ENCODE assay signal across 8 mouse cellular contexts in the genomic region with DNA sequence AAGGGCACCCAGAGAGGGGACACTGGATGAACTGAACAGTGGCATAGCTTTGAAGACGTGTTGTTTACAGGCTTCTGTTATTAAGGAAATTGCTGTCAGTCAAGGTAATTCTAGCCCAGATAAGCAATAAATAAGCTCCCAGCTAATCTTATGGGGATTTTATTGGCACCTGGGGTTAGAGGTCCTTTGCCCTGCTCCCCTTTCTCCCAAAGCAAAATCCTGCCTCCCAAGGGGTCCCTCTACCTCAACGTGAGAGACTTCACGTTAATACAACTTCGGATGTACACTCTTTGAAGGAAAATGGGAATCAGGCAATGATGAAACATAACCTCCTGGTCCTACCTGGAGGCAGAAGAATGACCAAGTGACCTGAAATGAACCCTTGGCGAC. TPM values are rescaled to one million over a fixed set of nuclear protein-coding genes. Genes with fewer than 3 reads are reported as not detected.
DNase-seq lines count a peak whose midpoint lies in the region; ATAC-seq and TF ChIP-seq lines count a peak whose summit lies in the region.

No protein-coding gene starts in this region.

- peak overlapping the region; percentile 85 for H3K27ac ChIP-seq in embryonic facial prominence, embryonic 15.5 days (replicated peaks)
- H3K27ac ChIP-seq in intestine, postnatal 0 days (ENCODE audit: low read depth, low read length), result peak overlapping the region; percentile 92
- peak overlapping the region; percentile 68 for H3K27ac ChIP-seq in neural tube, embryonic 15.5 days (replicated peaks)

- WGBS in lung, adult 2 months, result 28% methylated on average over 5 of the region's 5 CpGs
- WGBS in embryonic facial prominence, embryonic 15.5 days, result 24% methylated on average over 5 of the region's 5 CpGs
- WGBS in intestine, postnatal 0 days, result 19% methylated on average over 5 of the region's 5 CpGs
- WGBS in neural tube, embryonic 15.5 days, result 9% methylated on average over 5 of the region's 5 CpGs

- peak overlapping the region; percentile 95 for H3K4me2 ChIP-seq in embryonic facial prominence, embryonic 15.5 days (replicated peaks)
- H3K4me2 ChIP-seq in intestine, postnatal 0 days (replicated peaks; ENCODE audit: low read depth), result peak overlapping the region; percentile 84
- H3K4me2 ChIP-seq in neural tube, embryonic 15.5 days, result peak overlapping the region; percentile 98

- TF ChIP-seq CTCF in lung, adult 2 months (IDR thresholded peaks at IDR 0.05; ENCODE audit: insufficient read depth, low read length), result no peak
- no peak for TF ChIP-seq CTCF in intestine, postnatal 0 days (IDR thresholded peaks at IDR 0.05; ENCODE audit: low read depth)

- no peaks in the 10 kb centered on the region for H3K27me3 ChIP-seq in embryonic facial prominence, embryonic 15.5 days
- H3K27me3 ChIP-seq in intestine, postnatal 0 days (replicated peaks; ENCODE audit: control insufficient read depth, insufficient read depth, low read length), result no peaks in the 10 kb centered on the region
- peaks cover 11% of the 10 kb centered on the region; the same call in 1 of the 2 replicates for H3K27me3 ChIP-seq in neural tube, embryonic 15.5 days (replicated peaks)

- no peaks in the 10 kb centered on the region for H3K36me3 ChIP-seq in embryonic facial prominence, embryonic 15.5 days
- no peaks in the 10 kb centered on the region for H3K36me3 ChIP-seq in intestine, postnatal 0 days (ENCODE audit: control insufficient read depth, insufficient read depth)
- H3K36me3 ChIP-seq in neural tube, embryonic 15.5 days, result no peaks in the 10 kb centered on the region

- H3K9me3 ChIP-seq in embryonic facial prominence, embryonic 15.5 days (replicated peaks), result no peaks in the 10 kb centered on the region
- no peaks in the 10 kb centered on the region for H3K9me3 ChIP-seq in intestine, postnatal 0 days (ENCODE audit: control insufficient read depth)
- H3K9me3 ChIP-seq in neural tube, embryonic 15.5 days (replicated peaks), result no peaks in the 10 kb centered on the region

- peaks cover 16% of the 10 kb centered on the region for H3K4me1 ChIP-seq in lung, adult 2 months (ENCODE audit: control insufficient read depth, insufficient read depth, low read length)
- peaks cover 46% of the 10 kb centered on the region for H3K4me1 ChIP-seq in embryonic facial prominence, embryonic 15.5 days
- H3K4me1 ChIP-seq in intestine, postnatal 0 days (replicated peaks; ENCODE audit: control insufficient read depth, insufficient read depth, low read length), result peaks cover 3% of the 10 kb centered on the region; the same call in 1 of the 2 replicates
- H3K4me1 ChIP-seq in neural tube, embryonic 15.5 days, result peaks cover 48% of the 10 kb centered on the region

- no peak overlapping the region for H3K9ac ChIP-seq in embryonic facial prominence, embryonic 15.5 days
- peak overlapping the region; percentile 81; the same call in 1 of the 2 replicates for H3K9ac ChIP-seq in intestine, postnatal 0 days (ENCODE audit: low read depth, low read length)
- peak overlapping the region; percentile 53; the same call in 1 of the 2 replicates for H3K9ac ChIP-seq in neural tube, embryonic 15.5 days (replicated peaks)

- peak overlapping the region; percentile 89 for H3K4me3 ChIP-seq in lung, adult 2 months (replicated peaks; ENCODE audit: extremely low read depth, low read depth, low read length)
- peak overlapping the region; percentile 65 for H3K4me3 ChIP-seq in embryonic facial prominence, embryonic 15.5 days (replicated peaks)
- peak overlapping the region; percentile 79 for H3K4me3 ChIP-seq in intestine, postnatal 0 days (ENCODE audit: low read depth, low read length)
- peak overlapping the region; percentile 45 for H3K4me3 ChIP-seq in neural tube, embryonic 15.5 days (replicated peaks)

- DNase-seq in lung, adult 2 months, result no peak
- no peak for DNase-seq in lung, postnatal 4 days
- DNase-seq in gastrocnemius, postnatal 25 days, result no peak
- no peak for DNase-seq in frontal cortex, postnatal 36 days (ENCODE audit: low spot score in 2 of 2)
- DNase-seq in testis, postnatal 14 days (ENCODE audit: low spot score), result no peak

- no peak for ATAC-seq in embryonic facial prominence, embryonic 15.5 days (ENCODE audit: insufficient number of reproducible peaks, low FRiP score, low TSS enrichment, low read depth)
- 0 out of 2 replicates have a peak, but pooled peaks have one; percentile 0 for ATAC-seq in intestine, postnatal 0 days
- no peak for ATAC-seq in neural tube, embryonic 15.5 days (ENCODE audit: low FRiP score)

- TF ChIP-seq POLR2A in lung, adult 2 months (IDR thresholded peaks at IDR 0.05; ENCODE audit: borderline replicate concordance, extremely low read depth, low read depth, low read length), result no peak

RNA-seq across cellular contexts. Expression of a gene that starts 0.9 kb away (rescaled TPM):
- polyA plus RNA-seq in lung, adult 2 months (2012; rRNA removed), result 150 and 175 TPM in 2 replicates
- 73.3 and 75.7 TPM in 2 replicates for polyA plus RNA-seq in embryonic facial prominence, embryonic 15.5 days (2015; fragmentation: Nextera tagmentation; extraction: Ambion mirVana)
- 93.0 and 100 TPM in 2 replicates for polyA plus RNA-seq in intestine, postnatal 0 days (2015; fragmentation: Nextera tagmentation; extraction: Ambion mirVana)
- 31.0 and 41.3 TPM in 2 replicates for polyA plus RNA-seq in neural tube, embryonic 15.5 days (2015; fragmentation: Nextera tagmentation; extraction: Ambion mirVana)
- total RNA-seq in gastrocnemius, postnatal 25 days (2021), result 10 to 100 TPM; 33.3 to 44.8 TPM
